Mouse (Mus musculus): Measurements from ENCODE around the gene Bok. TPM values are rescaled to one million over a fixed set of nuclear protein-coding genes. Genes with fewer than 3 reads are reported as not detected.

Gene Bok
- total RNA-seq, 2 experiments from 2014 or later, result 60.4 to 63.3 TPM

- DNase-seq (ENCODE audit: low spot score in 2 of 2), result no peak
Observed at GRCm38 (mm10) chr1:93689901-93690496, 4.5 kb downstream of the Bok start.

GRCm38 (mm10) chr1:93691106-93691505 is 5.6 kb downstream of the Bok start:
- DNase-seq (ENCODE audit: low spot score in 2 of 2), result no peak

- no peak for DNase-seq (ENCODE audit: low spot score in 2 of 2)
Observed at GRCm38 (mm10) chr1:93691786-93692357, 6.4 kb downstream of the Bok start.

- DNase-seq (ENCODE audit: low spot score in 2 of 2), result no peak
Observed at GRCm38 (mm10) chr1:93692773-93693172, 7.3 kb downstream of the Bok start.

- no peak for DNase-seq (ENCODE audit: low spot score in 2 of 2)
Observed at GRCm38 (mm10) chr1:93693502-93693901, 8.0 kb downstream of the Bok start.

GRCm38 (mm10) chr1:93693943-93694342 is 8.5 kb downstream of the Bok start:
- no peak for DNase-seq (ENCODE audit: low spot score in 2 of 2)

- DNase-seq (ENCODE audit: low spot score in 2 of 2), result no peak
Observed at GRCm38 (mm10) chr1:93694966-93695365, 9.5 kb downstream of the Bok start.

GRCm38 (mm10) chr1:93697317-93697716 is 11.9 kb downstream of the Bok start:
- no peak for DNase-seq (ENCODE audit: low spot score in 2 of 2)

- no peak for DNase-seq (ENCODE audit: low spot score in 2 of 2)
Observed at GRCm38 (mm10) chr1:93699159-93699558, 13.7 kb downstream of the Bok start.

GRCm38 (mm10) chr1:93702106-93702505 is 16.6 kb downstream of the Bok start:
- no peak for DNase-seq (ENCODE audit: low spot score in 2 of 2)

GRCm38 (mm10) chr1:93703472-93704048 is 18.1 kb downstream of the Bok start:
- DNase-seq (ENCODE audit: low spot score in 2 of 2), result no peak

GRCm38 (mm10) chr1:93704341-93704740 is 18.9 kb downstream of the Bok start:
- no peak for DNase-seq (ENCODE audit: low spot score in 2 of 2)

GRCm38 (mm10) chr1:93705389-93705788 is 19.9 kb downstream of the Bok start:
- DNase-seq (ENCODE audit: low spot score in 2 of 2), result no peak

GRCm38 (mm10) chr1:93716166-93716565 is 30.7 kb downstream of the Bok start:
- no peak for DNase-seq (ENCODE audit: low spot score in 2 of 2)

- no peak for DNase-seq (ENCODE audit: low spot score in 2 of 2)
Observed at GRCm38 (mm10) chr1:93721557-93721956, 36.1 kb downstream of the Bok start.

- DNase-seq (ENCODE audit: low spot score in 2 of 2), result no peak
Observed at GRCm38 (mm10) chr1:93724623-93725022, 39.2 kb downstream of the Bok start.

- DNase-seq (ENCODE audit: low spot score in 2 of 2), result no peak
Observed at GRCm38 (mm10) chr1:93725665-93726064, 40.2 kb downstream of the Bok start.

- DNase-seq (ENCODE audit: low spot score in 2 of 2), result no peak
Observed at GRCm38 (mm10) chr1:93726116-93726515, 40.7 kb downstream of the Bok start.

GRCm38 (mm10) chr1:93726974-93727373 is 41.5 kb downstream of the Bok start:
- DNase-seq (ENCODE audit: low spot score in 2 of 2), result peak; percentile 51 to 70

- no peak for DNase-seq (ENCODE audit: low spot score in 2 of 2)
Observed at GRCm38 (mm10) chr1:93731103-93731502, 45.6 kb downstream of the Bok start.

- DNase-seq (ENCODE audit: low spot score in 2 of 2), result no peak
Observed at GRCm38 (mm10) chr1:93731880-93732281, 46.4 kb downstream of the Bok start.

- no peak for DNase-seq (ENCODE audit: low spot score in 2 of 2)
Observed at GRCm38 (mm10) chr1:93735859-93736258, 50.4 kb downstream of the Bok start.

GRCm38 (mm10) chr1:93737711-93738110 is 52.3 kb downstream of the Bok start:
- DNase-seq (ENCODE audit: low spot score in 2 of 2), result no peak
